Comparison of ENCODE assay signal across 13 mouse cellular contexts in the genomic region with DNA sequence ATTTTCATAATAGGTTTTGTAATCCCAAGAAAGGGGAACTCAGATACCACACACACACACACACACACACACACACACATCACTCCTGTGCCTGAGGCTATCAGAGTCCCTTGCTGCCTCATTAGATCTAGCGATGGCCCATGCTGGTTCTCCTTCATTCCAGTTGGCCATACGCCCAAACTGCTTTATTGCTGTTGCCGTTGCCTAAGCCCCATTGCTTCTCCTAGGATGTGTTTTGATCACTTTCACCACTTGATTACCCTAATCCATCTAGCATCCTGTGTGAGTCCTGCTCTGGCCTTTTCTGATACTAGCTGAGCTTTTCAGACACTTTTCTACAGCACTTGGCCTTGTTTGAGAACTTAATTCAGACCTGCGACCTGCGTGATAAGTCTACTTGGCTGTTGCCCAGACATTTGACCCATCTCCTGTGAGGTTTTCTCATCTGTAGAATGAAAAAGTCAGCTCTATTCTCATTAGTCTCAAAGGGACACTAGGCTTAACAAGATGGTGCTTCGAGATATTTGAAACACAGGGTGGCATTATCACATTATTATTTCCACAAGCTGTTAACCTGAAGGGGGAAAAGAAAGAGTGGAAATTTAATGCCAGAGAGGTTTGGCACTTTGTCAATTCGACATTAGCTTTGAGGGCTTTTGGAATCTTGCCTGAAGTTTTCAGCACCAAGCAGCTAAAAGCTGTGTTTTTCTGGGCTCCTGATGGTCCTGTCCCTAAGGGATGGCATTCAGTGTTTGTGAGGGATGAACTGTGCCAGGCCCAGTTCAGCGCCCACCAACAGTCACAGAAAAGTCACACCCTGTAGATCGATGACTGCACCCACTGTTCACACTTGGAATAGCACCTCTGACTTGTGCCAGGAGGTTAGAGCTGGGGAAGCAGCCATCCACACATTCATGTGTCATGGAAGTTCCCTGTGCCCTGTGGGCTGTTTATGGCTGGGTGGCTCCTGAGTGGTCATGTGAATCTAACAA. TPM values are rescaled to one million over a fixed set of nuclear protein-coding genes. Genes with fewer than 3 reads are reported as not detected.
A peak's percentile ranks its signal among the peaks of the same experiment; 100 is the strongest.
DNase-seq lines count a peak whose midpoint lies in the region; ATAC-seq lines count a peak whose summit lies in the region.
"Had no signal": no experiment of that assay in that cellular context is flagged by ENCODE, and none has a peak within 500 bp of the region (broad histone marks: within the 10 kb centered on the region; RNA-seq: fewer than 3 reads in every experiment).

No protein-coding gene starts in this region.

- no peak overlapping the region for H3K9ac ChIP-seq in forebrain, embryonic 12.5 days
- H3K9ac ChIP-seq in forebrain, embryonic 11.5 days (ENCODE audit: low read length) = no peak overlapping the region
- no peak overlapping the region for H3K9ac ChIP-seq in limb, embryonic 13.5 days
- no peak overlapping the region for H3K9ac ChIP-seq in forebrain, embryonic 14.5 days (ENCODE audit: low read length)

- H3K4me3 ChIP-seq in forebrain, embryonic 12.5 days (replicated peaks) = no peak overlapping the region
- no peak overlapping the region for H3K4me3 ChIP-seq in forebrain, embryonic 11.5 days (ENCODE audit: low read depth, low read length)
- H3K4me3 ChIP-seq in limb, embryonic 13.5 days = no peak overlapping the region
- H3K4me3 ChIP-seq in limb, embryonic 10.5 days = no peak overlapping the region
- no peak overlapping the region for H3K4me3 ChIP-seq in forebrain, embryonic 14.5 days (ENCODE audit: low read depth, low read length)

- H3K27me3 ChIP-seq in forebrain, embryonic 12.5 days = peaks cover 7% of the 10 kb centered on the region
- no peaks in the 10 kb centered on the region for H3K27me3 ChIP-seq in forebrain, embryonic 11.5 days (ENCODE audit: control insufficient read depth, insufficient read depth, low read length)
- peaks cover 23% of the 10 kb centered on the region for H3K27me3 ChIP-seq in limb, embryonic 13.5 days
- H3K27me3 ChIP-seq in limb, embryonic 10.5 days (ENCODE audit: low read depth, poor library complexity, severe bottlenecking) = no peaks in the 10 kb centered on the region
- no peaks in the 10 kb centered on the region for H3K27me3 ChIP-seq in forebrain, embryonic 14.5 days (replicated peaks; ENCODE audit: control insufficient read depth, insufficient read depth, low read length)

- 52% methylated on average over 9 of the region's 9 CpGs for WGBS in forebrain, embryonic 12.5 days
- 67% methylated on average over 9 of the region's 9 CpGs for WGBS in forebrain, embryonic 11.5 days
- 57% methylated on average over 9 of the region's 9 CpGs for WGBS in limb, embryonic 13.5 days
- 88% methylated on average over 9 of the region's 9 CpGs for WGBS in limb, embryonic 10.5 days
- WGBS in forebrain, embryonic 14.5 days = 20% methylated on average over 9 of the region's 9 CpGs

- H3K27ac ChIP-seq in forebrain, embryonic 12.5 days = no peak overlapping the region
- H3K27ac ChIP-seq in forebrain, embryonic 11.5 days (ENCODE audit: low read depth, low read length) = no peak overlapping the region
- no peak overlapping the region for H3K27ac ChIP-seq in limb, embryonic 13.5 days
- H3K27ac ChIP-seq in limb, embryonic 10.5 days = no peak overlapping the region
- no peak overlapping the region for H3K27ac ChIP-seq in forebrain, embryonic 14.5 days (ENCODE audit: low read depth, low read length)

- H3K9me3 ChIP-seq in forebrain, embryonic 12.5 days = no peaks in the 10 kb centered on the region
- H3K9me3 ChIP-seq in forebrain, embryonic 11.5 days (ENCODE audit: control insufficient read depth, low read length) = no peaks in the 10 kb centered on the region
- no peaks in the 10 kb centered on the region for H3K9me3 ChIP-seq in limb, embryonic 13.5 days
- no peaks in the 10 kb centered on the region for H3K9me3 ChIP-seq in limb, embryonic 10.5 days (replicated peaks)
- no peaks in the 10 kb centered on the region for H3K9me3 ChIP-seq in forebrain, embryonic 14.5 days (replicated peaks; ENCODE audit: control insufficient read depth, low read length)

- H3K4me1 ChIP-seq in forebrain, embryonic 12.5 days = peaks cover 5% of the 10 kb centered on the region; the same call in 1 of the 2 replicates
- H3K4me1 ChIP-seq in forebrain, embryonic 11.5 days (replicated peaks; ENCODE audit: control insufficient read depth, insufficient read depth, low read length) = no peaks in the 10 kb centered on the region
- peaks cover 4% of the 10 kb centered on the region; the same call in 1 of the 2 replicates for H3K4me1 ChIP-seq in limb, embryonic 13.5 days
- no peaks in the 10 kb centered on the region for H3K4me1 ChIP-seq in limb, embryonic 10.5 days
- H3K4me1 ChIP-seq in forebrain, embryonic 14.5 days (ENCODE audit: control insufficient read depth, insufficient read depth, low read length) = peaks cover 14% of the 10 kb centered on the region

- no peak for DNase-seq in forebrain, embryonic 11.5 days (ENCODE audit: low spot score)
- no peak for DNase-seq in limb, embryonic 10.5 days (ENCODE audit: low spot score)
- DNase-seq in forebrain, embryonic 14.5 days (ENCODE audit: low spot score) = peak; percentile 96
- no peak for DNase-seq in adrenal gland, postnatal 14 days
- DNase-seq: adrenal gland, postnatal 25 days; embryo, embryonic 11 days; heart, adult 18-20 months; thymus, postnatal 25 days had no signal

- H3K36me3 ChIP-seq in forebrain, embryonic 12.5 days (replicated peaks) = no peaks in the 10 kb centered on the region
- no peaks in the 10 kb centered on the region for H3K36me3 ChIP-seq in forebrain, embryonic 11.5 days (ENCODE audit: control insufficient read depth, insufficient read depth, low read length)
- H3K36me3 ChIP-seq in limb, embryonic 13.5 days = no peaks in the 10 kb centered on the region
- no peaks in the 10 kb centered on the region for H3K36me3 ChIP-seq in limb, embryonic 10.5 days
- no peaks in the 10 kb centered on the region for H3K36me3 ChIP-seq in forebrain, embryonic 14.5 days (ENCODE audit: control insufficient read depth, insufficient read depth, low read length)

- ATAC-seq in forebrain, embryonic 12.5 days (ENCODE audit: low FRiP score) = peak; percentile 75; the same call in 1 of the 2 replicates
- ATAC-seq in forebrain, embryonic 11.5 days (replicated peaks; ENCODE audit: low FRiP score) = no peak; the same call in 1 of the 2 replicates
- peak; percentile 24; the same call in 1 of the 2 replicates for ATAC-seq in limb, embryonic 13.5 days (ENCODE audit: low FRiP score, low read depth)
- ATAC-seq in forebrain, embryonic 14.5 days = peak; percentile 92
- ATAC-seq in megakaryocyte progenitor cell, adult 5-6 weeks (replicated peaks; ENCODE audit: poor library complexity) = 0 out of 2 replicates have a peak, but pooled peaks have one; percentile 20
- ATAC-seq in activated CD4-positive, CD25-positive, alpha-beta regulatory T cell, adult 4 months = no peak
- ATAC-seq: CD4-positive, CD25-positive, alpha-beta regulatory T cell, adult 4 months had no signal

- H3K4me2 ChIP-seq in forebrain, embryonic 12.5 days = no peak overlapping the region
- H3K4me2 ChIP-seq in forebrain, embryonic 11.5 days (ENCODE audit: low read depth, low read length, severe bottlenecking) = no peak overlapping the region
- no peak overlapping the region for H3K4me2 ChIP-seq in limb, embryonic 13.5 days (replicated peaks)
- H3K4me2 ChIP-seq in forebrain, embryonic 14.5 days (ENCODE audit: low read length) = no peak overlapping the region

RNA-seq across cellular contexts. Expression of a gene that starts 7.1 kb away (rescaled TPM):
- 88.1 and 99.2 TPM in 2 replicates for polyA plus RNA-seq in forebrain, embryonic 12.5 days (2016; fragmentation: Nextera tagmentation; extraction: Ambion mirVana)
- 72.6 and 76.9 TPM in 2 replicates for polyA plus RNA-seq in forebrain, embryonic 11.5 days (2014; fragmentation: Nextera tagmentation; extraction: Ambion mirVana)
- polyA plus RNA-seq in limb, embryonic 13.5 days (2015; fragmentation: Nextera tagmentation; extraction: Ambion mirVana) = 20.9 and 21.4 TPM in 2 replicates
- 22.9 and 28.9 TPM in 2 replicates for polyA plus RNA-seq in limb, embryonic 10.5 days (2016; fragmentation: Nextera tagmentation; extraction: Ambion mirVana)
- polyA plus RNA-seq in forebrain, embryonic 14.5 days (2014; fragmentation: Nextera tagmentation; extraction: Ambion mirVana) = 165 and 199 TPM in 2 replicates
- 3.3 and 5.6 TPM in 2 replicates for total RNA-seq in megakaryocyte progenitor cell, adult 5-6 weeks (2015)
- total RNA-seq in megakaryocyte progenitor cell, adult 5-6 weeks (2017) = 5.0 and 7.4 TPM in 2 replicates
- total RNA-seq in adrenal gland, postnatal 14 days (2021) = 15.8 and 18.4 TPM in 2 replicates
- under 1 TPM in 1 of 2 experiments, not detected in 1; 0.22 TPM for polyA plus RNA-seq in activated CD4-positive, CD25-positive, alpha-beta regulatory T cell, adult 4 months (2017; shearing (Covaris generic))
- polyA plus RNA-seq: CD4-positive, CD25-positive, alpha-beta regulatory T cell, adult 4 months had no signal

Comparison
In these comparisons a context has a peak if more than half of its experiments do, and no peak if none do; other contexts are left out.
1. ATAC-seq: peak in forebrain, embryonic 12.5 days (single experiment), limb, embryonic 13.5 days (single experiment), forebrain, embryonic 14.5 days (single experiment) and megakaryocyte progenitor cell, adult 5-6 weeks (single experiment); none in forebrain, embryonic 11.5 days (single experiment) and activated CD4-positive, CD25-positive, alpha-beta regulatory T cell, adult 4 months (single experiment).
2. RNA of a gene that starts 7.1 kb away (polyA plus RNA-seq): 165 to 199 TPM in forebrain, embryonic 14.5 days, 88.1 to 99.2 TPM in forebrain, embryonic 12.5 days, 72.6 to 76.9 TPM in forebrain, embryonic 11.5 days, 22.9 to 28.9 TPM in limb, embryonic 10.5 days and 20.9 to 21.4 TPM in limb, embryonic 13.5 days; 0.22 TPM in activated CD4-positive, CD25-positive, alpha-beta regulatory T cell, adult 4 months; every median in the first group is over 10 times any median in the second.